Mouse (Mus musculus): ENCODE data around the gene Cnot3. TPM values are rescaled to one million over a fixed set of nuclear protein-coding genes. Genes with fewer than 3 reads are reported as not detected.

The Cnot3 gene
- polyA plus RNA-seq, 1 experiment from 2014 or later, result 50.9 TPM

GRCm38 (mm10) chr7:3614021-3614420 lies 31.0 kb upstream of the Cnot3 start:
- WGBS, result 94% methylated on average over 3 of the region's 3 CpGs
- Histone ChIP-seq H3K4me3 (ENCODE audit: low read depth, low read length) (no peak overlapping the region), H3K9ac (ENCODE audit: low read depth, low read length) (no peak overlapping the region)

GRCm38 (mm10) chr7:3616057-3616388 lies 29.0 kb upstream of the Cnot3 start, which contains the start of gene Oscar:
Gene Oscar, minus strand, starts transcription at chr7:3616157.
- DNase-seq (ENCODE audit: low spot score) (no peak), ATAC-seq (ENCODE audit: low FRiP score) (no peak)
- Histone ChIP-seq H3K27me3 (ENCODE audit: control insufficient read depth, insufficient read depth, low read length) (no peaks in the 10 kb centered on the region), H3K4me1 (replicated peaks; ENCODE audit: control insufficient read depth, insufficient read depth, low read length) (no peaks in the 10 kb centered on the region), H3K9ac (ENCODE audit: low read depth, low read length) (no peak within 1 kb of the TSS), H3K9me3 (ENCODE audit: control insufficient read depth, low read length) (no peaks in the 10 kb centered on the region), H3K4me2 (replicated peaks; ENCODE audit: low read depth, low read length) (no peak within 1 kb of the TSS), H3K4me3 (ENCODE audit: low read depth, low read length) (no peak within 1 kb of the TSS), H3K27ac (ENCODE audit: low read depth, low read length) (no peak within 1 kb of the TSS), H3K36me3 (ENCODE audit: control insufficient read depth, insufficient read depth, low read length) (no peaks in the 10 kb centered on the region)
- WGBS, result 75% methylated on average over 4 of the region's 4 CpGs

More at GRCm38 (mm10) chr7:3614021-3614420, 31.0 kb upstream of the Cnot3 start:
- H3K27ac ChIP-seq (ENCODE audit: low read depth, low read length), result no peak overlapping the region
- H3K36me3 ChIP-seq (ENCODE audit: control insufficient read depth, insufficient read depth, low read length), result no peaks in the 10 kb centered on the region
- no peaks in the 10 kb centered on the region for H3K9me3 ChIP-seq (ENCODE audit: control insufficient read depth, low read length)
- no peak overlapping the region for H3K4me2 ChIP-seq (replicated peaks; ENCODE audit: low read depth, low read length)
- DNase-seq (ENCODE audit: low spot score) (no peak), ATAC-seq (ENCODE audit: low FRiP score) (no peak)
- H3K4me1 ChIP-seq (replicated peaks; ENCODE audit: control insufficient read depth, insufficient read depth, low read length), result no peaks in the 10 kb centered on the region
- H3K27me3 ChIP-seq (ENCODE audit: control insufficient read depth, insufficient read depth, low read length), result no peaks in the 10 kb centered on the region

GRCm38 (mm10) chr7:3616389-3617241 lies 28.5 kb upstream of the Cnot3 start:
- 41% methylated on average over 6 of the region's 6 CpGs for WGBS
- no peaks in the 10 kb centered on the region for H3K36me3 ChIP-seq (ENCODE audit: control insufficient read depth, insufficient read depth, low read length)
- no peak overlapping the region for H3K4me2 ChIP-seq (replicated peaks; ENCODE audit: low read depth, low read length)
- no peaks in the 10 kb centered on the region for H3K27me3 ChIP-seq (ENCODE audit: control insufficient read depth, insufficient read depth, low read length)
- no peaks in the 10 kb centered on the region for H3K9me3 ChIP-seq (ENCODE audit: control insufficient read depth, low read length)
- peak; percentile 60; the same call in 1 of the 2 replicates for ATAC-seq (ENCODE audit: low FRiP score)
- H3K4me1 ChIP-seq (replicated peaks; ENCODE audit: control insufficient read depth, insufficient read depth, low read length), result no peaks in the 10 kb centered on the region
- no peak for DNase-seq (ENCODE audit: low spot score)
- no peak overlapping the region for H3K4me3 ChIP-seq (ENCODE audit: low read depth, low read length)
- H3K9ac ChIP-seq (ENCODE audit: low read depth, low read length), result no peak overlapping the region
- no peak overlapping the region for H3K27ac ChIP-seq (ENCODE audit: low read depth, low read length)

- H3K4me2 ChIP-seq (replicated peaks; ENCODE audit: low read depth, low read length), result peak within 1 kb of the TSS; percentile 66
- 2% methylated on average over 32 of the region's 32 CpGs for WGBS
- H3K4me1 ChIP-seq (replicated peaks; ENCODE audit: control insufficient read depth, insufficient read depth, low read length), result no peaks in the 10 kb centered on the region
- H3K9ac ChIP-seq (ENCODE audit: low read depth, low read length), result peak within 1 kb of the TSS; percentile 76
- H3K27me3 ChIP-seq (ENCODE audit: control insufficient read depth, insufficient read depth, low read length), result no peaks in the 10 kb centered on the region
- H3K27ac ChIP-seq (ENCODE audit: low read depth, low read length), result no peak within 1 kb of the TSS
- H3K9me3 ChIP-seq (ENCODE audit: control insufficient read depth, low read length), result no peaks in the 10 kb centered on the region
- DNase-seq (ENCODE audit: low spot score) (peak; percentile 90), ATAC-seq (ENCODE audit: low FRiP score) (peak; percentile 96)
- H3K4me3 ChIP-seq (ENCODE audit: low read depth, low read length), result peak within 1 kb of the TSS; percentile 63
- H3K36me3 ChIP-seq (ENCODE audit: control insufficient read depth, insufficient read depth, low read length), result no peaks in the 10 kb centered on the region
Observed at GRCm38 (mm10) chr7:3617242-3617995, 27.6 kb upstream of the Cnot3 start, which contains the start of gene Ndufa3. Gene Ndufa3, plus strand, starts transcription at chr7:3617373.

GRCm38 (mm10) chr7:3629030-3629429 lies 16.0 kb upstream of the Cnot3 start:
- no peak overlapping the region for H3K27ac ChIP-seq (ENCODE audit: low read depth, low read length)
- WGBS, result 35% methylated on average over 4 of the region's 4 CpGs
- ATAC-seq (ENCODE audit: low FRiP score) (peak; percentile 47), DNase-seq (ENCODE audit: low spot score) (no peak)
- H3K4me3 ChIP-seq (ENCODE audit: low read depth, low read length), result peak overlapping the region; percentile 74
- H3K9me3 ChIP-seq (ENCODE audit: control insufficient read depth, low read length), result no peaks in the 10 kb centered on the region
- peak overlapping the region; percentile 42 for H3K9ac ChIP-seq (ENCODE audit: low read depth, low read length)
- H3K27me3 ChIP-seq (ENCODE audit: control insufficient read depth, insufficient read depth, low read length), result no peaks in the 10 kb centered on the region
- peak overlapping the region; percentile 59 for H3K4me2 ChIP-seq (replicated peaks; ENCODE audit: low read depth, low read length)
- 0 out of 2 replicates have a peak, but pooled peaks cover 6% of the 10 kb centered on the region for H3K36me3 ChIP-seq (ENCODE audit: control insufficient read depth, insufficient read depth, low read length)
- H3K4me1 ChIP-seq (replicated peaks; ENCODE audit: control insufficient read depth, insufficient read depth, low read length), result no peaks in the 10 kb centered on the region

- DNase-seq (ENCODE audit: low spot score), result peak; percentile 93
- Histone ChIP-seq H3K4me1 (replicated peaks; ENCODE audit: control insufficient read depth, insufficient read depth, low read length) (no peaks in the 10 kb centered on the region), H3K4me2 (replicated peaks; ENCODE audit: low read depth, low read length) (peak within 1 kb of the TSS; percentile 59), H3K4me3 (ENCODE audit: low read depth, low read length) (peak within 1 kb of the TSS; percentile 74), H3K9me3 (ENCODE audit: control insufficient read depth, low read length) (no peaks in the 10 kb centered on the region), H3K36me3 (ENCODE audit: control insufficient read depth, insufficient read depth, low read length) (0 out of 2 replicates have a peak, but pooled peaks cover 6% of the 10 kb centered on the region), H3K9ac (ENCODE audit: low read depth, low read length) (peak within 1 kb of the TSS; percentile 79), H3K27me3 (ENCODE audit: control insufficient read depth, insufficient read depth, low read length) (no peaks in the 10 kb centered on the region), H3K27ac (ENCODE audit: low read depth, low read length) (0 out of 2 replicates have a peak within 1 kb of the TSS, but pooled peaks have one; percentile 36)
- WGBS, result 2% methylated on average over 47 of the region's 47 CpGs
- ATAC-seq (ENCODE audit: low FRiP score), result peak; percentile 92
Observed at GRCm38 (mm10) chr7:3629543-3630477, 15.3 kb upstream of the Cnot3 start, which contains the start of the genes Tfpt and Prpf31. Gene Tfpt, minus strand, starts transcription at chr7:3629929. Gene Prpf31, plus strand, starts transcription at chr7:3629985.

- ATAC-seq (ENCODE audit: low FRiP score) (peak; percentile 3; the same call in 1 of the 2 replicates), DNase-seq (ENCODE audit: low spot score) (no peak)
- H3K27ac ChIP-seq (ENCODE audit: low read depth, low read length), result no peak overlapping the region
- no peaks in the 10 kb centered on the region for H3K9me3 ChIP-seq (ENCODE audit: control insufficient read depth, low read length)
- peak overlapping the region; percentile 79 for H3K9ac ChIP-seq (ENCODE audit: low read depth, low read length)
- 0 out of 2 replicates have a peak, but pooled peaks cover 9% of the 10 kb centered on the region for H3K36me3 ChIP-seq (ENCODE audit: control insufficient read depth, insufficient read depth, low read length)
- H3K4me3 ChIP-seq (ENCODE audit: low read depth, low read length), result peak overlapping the region; percentile 74
- no peaks in the 10 kb centered on the region for H3K27me3 ChIP-seq (ENCODE audit: control insufficient read depth, insufficient read depth, low read length)
- H3K4me1 ChIP-seq (replicated peaks; ENCODE audit: control insufficient read depth, insufficient read depth, low read length), result no peaks in the 10 kb centered on the region
- 68% methylated on average over 3 of the region's 3 CpGs for WGBS
- H3K4me2 ChIP-seq (replicated peaks; ENCODE audit: low read depth, low read length), result peak overlapping the region; percentile 59
Observed at GRCm38 (mm10) chr7:3630478-3630815, 14.6 kb upstream of the Cnot3 start.

- H3K9me3 ChIP-seq (ENCODE audit: control insufficient read depth, low read length), result no peaks in the 10 kb centered on the region
- peaks cover 10% of the 10 kb centered on the region; the same call in 1 of the 2 replicates for H3K4me1 ChIP-seq (replicated peaks; ENCODE audit: control insufficient read depth, insufficient read depth, low read length)
- no peak overlapping the region for H3K9ac ChIP-seq (ENCODE audit: low read depth, low read length)
- no peaks in the 10 kb centered on the region for H3K27me3 ChIP-seq (ENCODE audit: control insufficient read depth, insufficient read depth, low read length)
- 72% methylated on average over 5 of the region's 5 CpGs for WGBS
- ATAC-seq (ENCODE audit: low FRiP score) (no peak), DNase-seq (ENCODE audit: low spot score) (no peak)
- H3K4me2 ChIP-seq (replicated peaks; ENCODE audit: low read depth, low read length), result no peak overlapping the region
- H3K36me3 ChIP-seq (ENCODE audit: control insufficient read depth, insufficient read depth, low read length), result peaks cover 10% of the 10 kb centered on the region
- no peak overlapping the region for H3K4me3 ChIP-seq (ENCODE audit: low read depth, low read length)
- H3K27ac ChIP-seq (ENCODE audit: low read depth, low read length), result no peak overlapping the region
Observed at GRCm38 (mm10) chr7:3643412-3643811, 1.7 kb upstream of the Cnot3 start.
